Mouse (Mus musculus): ENCODE data around the gene Unc13d.
"Not testable (repeated sequence)": the region's sequence is repeated elsewhere in the genome, so short reads cannot be mapped to it uniquely, and the experiment has no call there.

Gene Unc13d

DNA sequence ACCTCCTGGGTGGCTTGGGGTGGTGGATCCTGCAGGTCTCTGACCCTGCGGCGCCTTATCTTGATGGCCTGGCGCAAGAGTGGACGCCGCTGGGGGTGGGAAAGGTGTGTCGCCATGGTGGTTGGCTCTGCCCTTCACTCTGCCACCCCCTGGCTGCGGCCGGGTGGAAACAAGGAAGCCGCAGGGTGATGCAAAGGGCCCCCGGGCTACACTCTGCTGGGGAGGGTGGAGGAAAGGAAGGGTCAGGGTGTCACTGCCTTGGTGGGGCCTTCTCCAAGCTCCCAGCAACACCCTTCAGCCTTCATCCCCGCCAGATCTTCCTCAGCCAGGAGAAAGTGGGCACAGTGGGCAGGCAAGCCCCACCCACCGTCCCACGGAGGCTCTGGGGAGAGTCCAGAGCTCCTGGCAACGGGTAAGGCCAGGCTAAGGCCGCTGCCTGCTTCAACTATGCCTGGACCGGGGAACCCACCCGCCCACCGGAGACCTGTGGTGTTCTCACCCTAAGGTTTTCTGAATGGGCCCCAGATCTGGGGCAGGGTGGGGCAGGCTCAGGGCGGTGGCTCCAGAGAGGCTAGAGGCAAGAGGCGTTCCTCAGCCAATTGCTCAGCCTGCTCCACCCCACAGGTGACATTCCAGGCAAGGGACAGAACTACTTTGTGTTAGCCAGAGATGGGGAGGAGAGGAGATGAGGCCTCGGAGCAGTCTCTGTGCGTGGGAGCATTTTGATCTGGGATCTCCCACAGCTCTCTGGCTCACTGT lies at the start of gene Unc13d:
Gene Unc13d, minus strand, starts transcription at position 516 of the 759 bp plus-strand sequence.
- DNase-seq (ENCODE audit: low spot score), result no peak

DNA sequence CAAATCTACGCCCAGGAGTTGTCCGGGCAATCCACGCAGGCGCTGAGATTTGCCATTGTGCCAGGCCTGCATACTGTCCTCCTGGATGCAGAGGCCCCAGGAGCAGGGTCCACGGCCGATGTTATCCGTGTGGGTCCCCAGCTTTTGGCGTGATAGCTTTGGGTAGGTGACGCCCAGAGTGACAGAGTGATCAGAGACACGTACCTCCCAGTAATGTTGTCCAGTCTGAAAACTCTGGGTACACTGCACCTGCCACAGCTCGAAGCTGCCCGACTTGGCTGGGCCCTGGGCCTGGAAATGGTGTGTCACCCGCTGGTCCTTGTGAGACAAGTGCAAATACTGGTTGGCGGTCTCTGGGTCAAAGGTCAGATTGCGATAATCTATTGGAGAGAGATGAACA lies 48.5 kb upstream of the Unc13d start:
- no peak for DNase-seq (ENCODE audit: low spot score)

DNA sequence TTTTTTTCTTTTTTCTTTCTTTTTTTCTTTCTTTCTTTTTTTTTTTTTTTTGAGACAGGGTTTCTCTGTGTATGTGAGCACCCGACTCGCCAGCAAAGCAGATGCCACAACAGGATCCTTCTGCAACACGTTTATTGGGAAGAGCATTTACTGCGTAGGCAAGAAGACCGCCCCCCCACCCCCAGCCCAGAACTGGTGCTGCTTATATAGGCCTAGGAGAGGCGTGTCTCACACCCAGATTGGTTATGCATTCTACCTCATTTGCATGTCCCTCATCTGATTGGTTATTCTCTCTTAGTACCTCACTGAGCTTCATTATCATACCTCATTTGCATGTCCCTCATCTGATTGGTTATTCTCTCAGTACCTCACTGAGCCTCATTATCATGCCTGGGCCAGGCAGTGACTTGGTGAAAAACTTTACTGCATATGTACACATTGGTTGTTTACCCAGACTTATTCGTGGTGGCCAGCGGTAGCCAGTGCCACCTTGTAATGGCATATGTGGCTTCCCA lies 44.0 kb upstream of the Unc13d start:
- not testable (repeated sequence) for DNase-seq (ENCODE audit: low spot score)

DNA sequence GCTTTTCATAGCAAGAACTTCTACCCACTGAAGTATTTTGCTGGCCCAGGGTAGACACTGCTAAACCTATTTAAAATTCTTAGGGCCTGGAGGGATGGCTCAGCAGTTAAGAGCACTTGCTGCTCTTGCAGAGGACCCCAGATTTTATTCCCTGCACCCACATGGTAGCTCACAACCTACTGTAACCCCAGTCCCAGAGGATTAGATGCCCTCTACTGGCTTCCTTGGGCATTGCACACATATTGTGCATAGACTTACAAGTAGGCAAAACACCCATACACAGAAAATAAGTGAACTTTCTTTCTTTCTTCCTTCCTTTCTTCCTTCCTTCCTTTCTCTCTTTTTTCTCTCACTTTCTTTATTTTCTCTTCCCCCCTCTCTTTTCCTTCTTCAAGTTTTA lies 40.1 kb upstream of the Unc13d start:
- no peak for DNase-seq (ENCODE audit: low spot score)

DNA sequence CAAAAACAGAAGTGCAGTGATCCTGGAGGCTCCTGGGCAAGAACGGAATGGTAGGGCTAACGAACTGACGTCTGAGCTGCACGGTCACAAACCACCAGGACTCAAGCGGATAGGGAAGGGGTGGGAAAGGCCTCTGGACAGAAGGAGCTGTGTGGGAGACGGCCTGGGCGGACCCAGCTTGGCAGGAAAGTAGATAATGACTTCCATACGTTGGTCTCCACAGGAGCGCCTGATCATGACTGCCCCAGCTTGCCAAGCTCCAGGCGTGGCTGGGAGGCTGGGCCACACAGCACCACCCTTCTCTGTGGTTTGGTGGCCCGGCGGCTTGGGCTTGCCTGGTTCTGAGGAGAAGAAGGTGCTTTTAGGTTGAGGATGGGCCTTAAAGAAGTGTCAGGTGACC lies 39.5 kb upstream of the Unc13d start:
- DNase-seq (ENCODE audit: low spot score), result no peak

DNA sequence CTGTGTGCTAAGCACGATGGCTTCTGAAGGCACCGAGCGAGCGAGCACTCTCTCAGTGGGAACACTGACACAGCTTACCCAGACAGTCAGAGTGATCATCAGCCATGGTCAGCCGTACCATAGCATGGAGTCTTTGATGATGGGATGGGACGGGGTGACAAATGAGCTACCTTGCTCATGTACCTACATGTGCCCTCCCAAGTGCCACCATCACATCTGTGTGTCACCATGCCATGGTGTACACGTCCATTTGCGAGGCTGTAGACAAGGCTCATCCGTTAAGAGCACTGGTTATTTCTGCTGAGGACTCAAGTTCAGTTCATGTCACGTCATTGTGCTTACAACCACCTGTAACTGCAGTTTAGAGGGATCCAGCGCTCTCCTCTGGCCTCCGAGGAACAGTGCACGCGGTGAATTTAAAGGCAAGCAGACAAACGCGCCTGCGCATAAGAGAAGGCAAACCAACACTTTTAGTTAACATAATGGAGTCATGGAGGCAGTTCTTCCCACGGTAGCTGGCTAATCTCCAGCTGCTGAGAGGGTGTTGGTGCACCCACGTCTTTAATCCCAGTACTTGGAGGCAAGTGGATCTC lies 33.9 kb upstream of the Unc13d start:
- DNase-seq (ENCODE audit: low spot score), result no peak

DNA sequence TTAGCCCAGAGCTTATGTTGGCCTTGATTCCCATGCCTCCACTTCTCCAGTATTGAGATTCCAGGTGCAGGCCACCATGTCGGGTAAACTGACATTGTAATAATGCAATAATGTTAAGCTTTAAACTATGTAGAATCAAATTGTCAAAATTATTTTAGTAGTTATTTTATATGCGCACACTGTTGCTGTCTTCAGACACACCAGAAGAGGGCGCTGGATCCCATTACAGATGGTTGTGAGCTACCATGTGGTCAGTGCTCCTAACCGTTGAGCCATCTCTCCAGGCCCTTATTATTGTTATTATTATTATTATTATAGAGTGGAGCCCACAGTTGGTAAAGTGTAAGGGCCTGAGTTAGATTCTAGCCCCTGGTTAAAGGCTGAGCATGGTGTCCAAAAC lies 33.3 kb upstream of the Unc13d start:
- no peak for DNase-seq (ENCODE audit: low spot score)

DNA sequence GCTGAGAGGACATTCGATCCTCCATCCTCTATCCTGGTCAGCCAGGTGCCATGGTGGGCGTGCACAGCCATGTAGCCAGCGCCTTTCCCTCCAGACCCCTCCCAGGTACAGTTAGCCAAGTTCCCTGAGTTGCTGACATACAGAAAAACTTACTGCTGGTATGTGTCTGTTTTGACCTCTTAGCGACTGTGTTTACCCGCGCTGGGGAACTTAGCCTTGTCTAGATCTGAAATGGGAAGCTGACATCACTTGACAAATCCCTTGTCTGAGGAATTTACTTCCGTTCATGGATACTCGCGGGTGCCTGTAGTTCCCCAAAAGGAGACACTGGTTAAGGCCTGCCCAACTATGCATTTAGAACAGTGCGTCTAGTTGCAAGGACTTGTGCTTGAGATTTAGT lies 32.8 kb upstream of the Unc13d start:
- no peak for DNase-seq (ENCODE audit: low spot score)

DNA sequence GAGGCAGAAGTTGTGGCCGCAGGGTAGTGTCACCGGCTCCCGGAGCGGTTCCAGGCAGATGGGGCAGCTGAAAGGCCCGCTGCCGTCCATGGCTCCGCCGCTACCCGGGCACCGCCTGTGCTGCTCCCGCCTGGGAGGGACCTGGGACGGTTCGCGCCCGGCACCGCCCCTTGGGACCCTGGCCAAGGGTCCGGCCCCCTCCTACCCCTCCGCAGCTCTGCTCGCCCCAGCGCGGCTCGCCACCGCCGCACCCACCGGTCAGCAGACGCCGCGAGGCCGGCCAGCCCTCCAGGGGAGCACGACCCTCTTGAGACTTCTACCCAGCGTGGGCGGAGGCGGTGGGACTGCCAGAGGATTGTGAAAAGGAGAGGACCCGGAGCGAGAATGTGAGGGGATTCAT lies 32.4 kb upstream of the Unc13d start:
- peak; percentile 87 for DNase-seq (ENCODE audit: low spot score)

DNA sequence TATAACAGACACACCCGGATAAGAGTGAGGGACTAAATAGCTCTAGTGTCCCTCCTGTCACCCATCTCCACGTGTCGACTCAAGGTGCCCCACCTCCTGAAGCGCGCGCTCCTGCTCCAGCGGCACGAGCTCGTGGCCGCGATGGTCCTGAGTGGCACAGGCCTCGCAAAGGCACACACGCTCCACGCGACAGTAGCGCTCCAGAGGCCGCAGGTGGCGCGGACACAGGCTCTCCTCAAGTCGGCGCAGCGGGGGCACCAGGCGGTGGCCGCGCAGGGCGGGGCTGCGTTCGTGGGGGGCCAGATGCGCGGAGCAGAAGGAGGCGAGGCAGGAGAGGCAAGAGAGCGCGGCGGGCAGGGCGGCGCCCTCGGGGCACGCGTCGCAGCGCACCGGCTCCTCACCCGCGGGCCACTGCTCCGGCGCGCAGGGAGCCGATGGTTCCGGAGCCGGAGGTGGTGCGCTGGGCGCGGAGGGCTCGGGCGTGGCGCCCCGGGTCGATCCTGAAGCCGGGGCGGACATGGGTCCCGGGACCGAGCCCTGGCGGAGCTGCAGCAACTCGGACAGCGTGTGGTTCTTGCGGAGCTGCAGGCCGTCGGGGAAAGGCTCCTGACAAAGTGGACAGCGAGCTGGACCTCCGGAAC lies 31.8 kb upstream of the Unc13d start:
- peak; percentile 57 for DNase-seq (ENCODE audit: low spot score)

DNA sequence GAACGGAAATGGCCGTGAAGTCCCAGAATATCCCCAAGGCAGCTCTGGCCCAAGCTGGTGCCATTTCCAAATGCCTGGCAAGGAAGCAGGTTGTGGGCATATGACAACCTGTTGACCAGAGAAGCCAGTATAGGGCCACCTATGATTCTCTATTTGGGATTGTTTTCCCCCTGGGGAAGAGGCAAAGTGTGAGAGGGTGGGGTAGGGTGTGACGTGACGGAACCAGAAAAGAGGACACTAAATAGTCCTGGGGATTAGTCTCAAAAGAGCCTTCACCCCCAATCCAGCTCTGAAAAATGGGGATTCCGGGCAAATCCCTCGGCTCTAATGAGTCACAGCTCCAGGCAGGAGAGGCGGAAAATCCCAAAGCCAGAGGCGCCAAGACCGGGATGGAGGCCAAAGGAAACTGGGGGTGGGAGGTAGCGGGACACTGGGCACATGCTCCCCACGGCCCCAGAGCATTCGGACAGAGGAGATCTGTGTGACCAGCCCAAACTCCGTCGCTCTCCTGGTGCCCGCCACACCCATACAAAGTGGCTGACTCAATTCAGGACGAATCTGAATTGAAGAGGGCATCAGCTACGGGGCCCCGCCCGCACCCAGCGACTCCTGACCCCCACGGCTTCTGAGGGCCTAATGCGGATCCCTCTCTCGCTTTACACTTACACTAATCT lies 30.8 kb upstream of the Unc13d start:
- DNase-seq (ENCODE audit: low spot score), result peak; percentile 64

DNA sequence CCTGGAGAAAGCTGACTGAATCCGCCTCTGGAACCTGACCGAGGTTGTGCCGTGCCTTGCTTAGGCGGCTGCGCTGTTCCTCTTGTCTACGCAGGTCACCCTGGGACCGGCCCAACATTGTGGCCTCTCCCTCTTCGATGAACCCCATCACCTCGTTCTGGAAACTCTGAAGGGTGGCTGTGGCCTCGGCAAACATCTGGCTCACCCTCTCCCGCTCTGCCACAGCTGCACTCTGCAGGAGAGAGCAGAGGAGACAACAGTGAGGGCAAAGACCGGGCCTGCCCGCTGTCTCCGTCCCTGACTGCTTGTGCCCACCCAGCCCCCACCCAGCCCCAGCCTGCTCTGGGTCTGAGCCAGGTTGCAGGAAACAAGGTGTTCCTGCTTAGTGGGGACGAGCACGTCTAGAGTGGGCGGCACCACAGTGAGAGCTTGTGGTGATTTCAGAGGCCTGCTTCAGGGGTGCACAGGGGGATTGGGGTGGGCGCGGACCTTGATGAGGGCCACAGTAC lies 30.1 kb upstream of the Unc13d start:
- DNase-seq (ENCODE audit: low spot score), result no peak

DNA sequence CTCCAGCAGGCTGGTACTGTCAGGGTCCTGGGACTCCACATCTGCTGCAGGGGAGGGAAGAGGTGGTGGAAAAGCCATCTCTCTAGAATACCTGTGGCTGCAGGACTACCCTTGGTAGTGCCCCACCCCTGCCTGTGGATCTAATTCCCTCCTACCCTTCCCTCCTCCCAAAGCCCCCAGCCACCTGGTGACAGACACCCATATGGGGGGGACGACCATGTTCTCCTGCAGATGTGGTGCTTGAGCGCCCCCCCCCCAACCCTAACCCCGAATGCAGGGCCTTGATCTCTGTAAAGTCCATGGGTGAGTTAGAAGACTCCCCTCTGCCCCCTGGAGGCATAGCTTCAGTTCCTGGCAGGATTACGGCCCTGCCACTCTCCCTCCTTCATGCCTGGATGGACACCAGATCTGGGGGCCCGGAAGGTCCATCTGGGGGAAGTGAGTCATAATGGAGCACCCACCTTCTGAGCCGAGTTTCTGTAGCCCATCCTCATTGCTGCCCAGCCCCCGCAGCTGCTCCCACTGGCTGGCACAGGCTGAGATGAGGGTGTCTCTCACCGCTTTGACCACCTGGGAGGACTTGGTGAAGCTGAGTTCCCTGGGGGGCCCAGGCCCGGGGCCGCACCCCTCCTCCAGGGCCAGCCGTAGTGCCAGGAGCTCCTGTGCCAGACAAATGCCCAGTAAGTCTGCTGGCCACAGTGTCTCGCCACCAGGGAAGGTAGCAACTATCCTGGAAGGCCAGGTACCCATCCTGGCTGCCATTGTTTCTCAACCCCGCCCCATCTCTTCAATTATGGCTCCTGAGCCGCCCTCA lies 29.4 kb upstream of the Unc13d start:
- DNase-seq (ENCODE audit: low spot score), result no peak

DNA sequence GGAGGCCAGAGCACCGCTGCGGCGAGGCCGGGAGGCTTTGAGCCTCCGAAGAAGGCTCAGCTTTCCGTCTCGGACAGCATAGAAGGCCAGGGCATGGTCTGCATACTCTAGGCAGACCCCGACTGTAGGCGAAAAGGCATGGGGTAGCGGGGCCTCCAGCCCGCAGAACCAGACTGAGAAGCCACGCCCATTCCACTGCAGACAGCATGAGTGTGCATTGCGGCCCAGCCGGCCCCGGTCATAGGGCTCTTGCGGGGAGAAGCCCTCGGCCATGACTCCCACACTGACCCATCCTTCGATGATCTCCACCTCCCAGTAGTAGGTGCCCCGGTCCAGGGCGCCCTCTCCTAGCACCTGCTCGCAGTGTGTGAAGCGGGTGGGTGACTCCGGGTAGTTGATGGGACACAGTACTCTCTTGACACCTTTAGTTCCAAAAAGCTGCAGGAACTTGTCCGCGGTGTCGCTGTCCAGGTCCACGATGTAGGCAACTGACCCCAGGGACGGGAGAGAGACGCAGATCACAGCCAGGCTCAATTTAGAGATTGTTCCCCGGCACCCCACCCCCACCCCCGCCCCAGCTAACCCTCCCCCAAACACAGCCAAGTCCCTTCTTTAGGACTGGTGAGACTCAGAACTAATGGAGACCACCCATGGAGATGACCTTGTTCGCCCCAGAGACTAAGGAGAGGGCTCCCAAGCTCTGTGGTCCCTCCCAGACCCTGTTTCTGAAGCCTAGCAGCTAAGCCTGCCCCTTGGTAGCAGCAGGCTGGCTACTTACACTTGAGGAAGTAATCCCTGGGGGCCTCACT lies 28.6 kb upstream of the Unc13d start:
- DNase-seq (ENCODE audit: low spot score), result no peak

DNA sequence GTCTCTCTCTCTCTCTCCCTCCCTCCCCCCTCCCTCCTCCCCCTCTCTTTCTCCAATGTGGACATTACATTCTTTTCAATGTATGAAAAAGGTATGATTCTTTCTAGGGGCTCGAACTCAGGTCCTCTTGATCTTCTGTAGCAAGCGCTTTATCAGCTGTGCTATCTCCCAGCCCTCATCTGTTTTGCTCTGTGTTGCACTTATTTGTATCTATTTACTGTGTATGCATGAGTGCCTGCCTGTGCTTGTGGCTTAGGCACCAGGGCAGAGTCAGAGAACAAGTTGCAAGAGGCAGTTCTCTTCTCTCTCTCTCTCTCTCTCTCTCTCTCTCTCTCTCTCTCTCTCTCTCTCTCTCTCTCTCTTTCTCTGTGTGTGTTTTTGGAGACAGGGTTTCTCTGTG lies 27.3 kb upstream of the Unc13d start:
- no peak for DNase-seq (ENCODE audit: low spot score)

DNA sequence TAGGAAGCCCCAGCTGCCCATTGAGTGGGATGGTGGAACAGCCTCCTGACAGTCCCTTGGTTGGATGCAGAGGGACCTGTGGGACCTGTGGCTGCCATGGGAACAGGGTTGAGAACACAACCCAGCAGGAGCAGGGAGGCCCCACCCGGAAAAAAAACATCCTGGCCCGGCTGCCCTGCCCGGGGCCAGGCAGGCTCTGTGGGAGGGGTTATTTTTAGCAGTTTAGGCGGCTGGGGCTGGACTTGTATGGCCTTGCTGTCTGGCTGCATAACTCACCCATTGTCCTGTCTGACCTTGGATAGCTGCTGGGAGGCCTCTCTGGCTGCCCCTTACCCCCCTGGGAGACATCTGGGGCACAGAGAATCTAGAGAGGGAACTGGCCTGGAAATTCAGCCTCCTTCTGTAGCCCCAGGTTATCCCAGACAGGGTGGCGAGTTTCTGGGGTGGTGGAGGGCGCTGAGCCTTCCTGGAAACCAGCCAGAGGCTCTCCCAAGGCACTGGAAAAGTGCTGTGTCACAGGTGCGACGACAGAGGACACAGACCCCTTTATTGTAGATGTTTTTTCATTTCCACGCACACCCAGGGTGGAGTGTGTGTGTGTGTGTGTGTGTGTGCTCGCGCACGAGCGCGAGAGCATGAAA lies 26.4 kb upstream of the Unc13d start:
- peak; percentile 78 for DNase-seq (ENCODE audit: low spot score)

DNA sequence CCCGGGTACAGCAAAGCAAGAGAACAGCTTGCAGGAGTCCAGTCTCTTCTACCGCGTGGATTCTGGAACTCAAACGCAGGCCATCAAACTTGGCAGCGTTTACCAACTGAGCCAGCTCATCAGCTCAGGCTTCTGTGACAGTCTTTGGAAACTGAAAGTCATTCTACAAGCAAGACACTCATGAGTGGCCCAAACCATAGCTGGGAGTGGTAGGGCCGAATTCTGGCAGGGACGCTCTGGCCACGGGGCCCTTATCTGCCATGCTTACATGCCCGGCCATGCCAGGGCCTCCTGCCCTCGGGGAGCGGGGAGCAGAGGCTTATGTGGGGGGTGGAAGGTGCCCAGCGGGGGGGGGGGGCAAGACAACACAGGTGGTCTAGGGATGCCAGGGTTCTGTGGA lies 25.8 kb upstream of the Unc13d start:
- no peak for DNase-seq (ENCODE audit: low spot score)

DNA sequence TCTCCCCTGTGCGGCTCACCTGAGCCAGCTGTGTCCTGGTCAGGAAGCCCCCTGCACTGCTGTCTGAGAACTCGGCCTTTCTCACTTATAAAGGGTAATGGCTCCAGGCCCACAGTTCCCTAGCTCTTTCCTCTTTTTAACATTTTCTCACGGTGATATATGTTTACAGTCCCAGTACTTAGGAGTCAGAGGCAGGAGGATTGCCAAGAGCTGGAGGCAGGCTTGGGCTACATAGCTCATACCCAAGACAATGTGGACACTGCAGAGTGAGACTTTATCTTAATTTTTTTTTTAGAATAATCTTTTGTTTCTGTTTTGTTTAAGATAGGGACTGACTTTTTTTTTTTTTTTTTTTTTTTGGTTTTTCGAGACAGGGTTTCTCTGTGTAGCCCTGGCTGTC lies 24.7 kb upstream of the Unc13d start:
- no peak for DNase-seq (ENCODE audit: low spot score)

DNA sequence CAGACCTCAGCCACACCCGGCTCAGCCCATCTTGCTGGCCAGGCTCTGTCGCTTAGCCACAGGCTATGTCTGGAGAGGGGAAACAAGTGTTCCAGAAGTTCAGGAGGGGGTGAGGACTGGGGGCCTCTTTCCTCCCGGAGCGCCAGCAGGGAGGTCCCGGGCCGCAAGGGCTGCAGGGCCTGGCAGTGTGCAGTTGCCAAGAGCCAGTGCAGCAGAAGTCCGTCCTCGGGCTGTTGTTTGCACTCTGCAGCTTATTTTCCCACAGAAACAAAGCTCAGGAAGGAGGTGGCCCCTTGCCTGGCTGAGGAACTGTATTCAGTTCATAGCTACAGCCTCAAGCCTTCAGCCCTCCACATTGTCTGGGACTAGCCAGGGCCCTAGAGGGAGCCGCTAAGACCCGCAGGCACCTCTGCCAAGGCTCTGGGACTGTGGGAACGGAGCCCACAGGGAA lies 24.2 kb upstream of the Unc13d start:
- DNase-seq (ENCODE audit: low spot score), result peak; percentile 56

DNA sequence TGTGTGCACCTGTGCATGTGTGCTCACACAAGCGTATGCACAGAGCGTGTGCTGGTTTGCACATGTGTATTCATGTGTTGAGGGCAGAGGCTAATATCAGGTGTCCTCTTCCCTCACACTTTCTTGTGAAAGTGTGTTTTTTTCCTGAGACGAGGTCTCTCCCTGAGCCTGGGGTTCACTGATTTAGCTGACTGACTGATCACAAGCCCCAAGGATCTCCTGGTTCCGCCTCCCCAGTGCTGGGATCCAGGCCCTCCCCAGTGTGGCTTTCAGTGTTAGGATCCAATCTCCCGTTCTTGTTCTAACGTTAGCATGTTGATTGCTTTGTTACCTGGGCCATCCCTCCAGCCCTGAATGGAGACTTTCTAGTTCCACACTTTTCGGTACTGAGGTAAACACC lies 23.1 kb upstream of the Unc13d start:
- DNase-seq (ENCODE audit: low spot score), result no peak

Data from ovary, postnatal 36 days (tissue).